Mouse (Mus musculus): ENCODE measurements around the gene Stab1. TPM values are rescaled to one million over a fixed set of nuclear protein-coding genes. Genes with fewer than 3 reads are reported as not detected.

The Stab1 gene
- polyA plus RNA-seq, 1 experiment from 2014 or later = 13.0 TPM

DNA sequence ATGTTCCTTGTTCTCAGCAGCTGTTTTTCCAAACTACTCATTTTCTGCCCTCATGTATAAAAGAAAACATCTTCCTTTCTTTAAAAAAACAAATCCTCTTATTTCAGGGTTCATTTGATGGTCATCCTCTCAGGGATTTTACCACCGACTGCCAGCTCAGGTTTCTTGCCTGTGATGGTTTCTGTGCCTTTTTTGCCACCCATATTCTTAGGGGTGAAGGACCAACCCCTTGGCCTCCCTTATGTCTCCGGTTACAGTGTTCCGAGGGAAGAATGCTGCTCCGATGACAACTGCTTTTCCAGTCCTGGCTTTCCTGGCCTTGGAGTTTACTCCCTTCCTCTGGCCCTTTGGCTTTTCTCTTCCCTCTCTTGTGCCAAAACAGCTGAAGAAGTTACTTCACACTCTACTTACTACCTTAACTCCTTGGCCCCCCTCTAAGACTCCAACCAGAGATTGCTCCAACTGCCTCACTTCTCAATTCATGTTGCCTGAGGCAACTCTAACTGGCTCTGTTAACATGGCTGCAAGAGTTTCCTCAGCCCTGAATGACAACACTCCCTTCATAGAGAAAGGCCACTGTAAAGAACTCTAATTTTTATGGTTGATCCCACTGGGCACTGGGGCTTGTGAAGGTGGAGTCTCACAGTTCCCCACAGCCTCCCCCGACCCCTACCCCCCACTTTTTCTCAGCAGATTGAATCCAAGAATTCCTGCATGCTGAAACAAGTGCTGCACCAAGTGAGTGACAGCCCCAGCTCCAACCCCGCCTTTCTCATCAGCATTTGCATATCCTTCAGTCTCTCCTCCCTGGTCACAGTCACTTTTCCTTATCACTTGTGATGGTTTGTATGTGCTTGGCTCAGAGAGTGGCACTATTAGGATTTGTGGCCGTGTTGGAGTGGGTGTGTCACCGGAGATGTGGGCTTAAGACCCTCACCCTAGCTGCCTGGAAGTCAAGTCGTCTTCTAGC, 43.0 kb downstream of the Stab1 start:
- H3K4me2 ChIP-seq (ENCODE audit: low read length) = no peak overlapping the region
- H3K27me3 ChIP-seq (replicated peaks; ENCODE audit: control insufficient read depth, insufficient read depth, low read length) = no peaks in the 10 kb centered on the region
- no peaks in the 10 kb centered on the region for H3K9me3 ChIP-seq (ENCODE audit: control insufficient read depth, low read length)
- H3K9ac ChIP-seq (replicated peaks; ENCODE audit: low read depth, low read length) = no peak overlapping the region
- H3K27ac ChIP-seq (ENCODE audit: low read length) = no peak overlapping the region
- H3K36me3 ChIP-seq (ENCODE audit: control insufficient read depth, insufficient read depth) = peaks cover 5% of the 10 kb centered on the region; the same call in 1 of the 2 replicates
- 74% methylated on average over 9 of the region's 9 CpGs for WGBS
- H3K4me3 ChIP-seq (replicated peaks; ENCODE audit: low read length) = no peak overlapping the region
- peaks cover 31% of the 10 kb centered on the region for H3K4me1 ChIP-seq (replicated peaks; ENCODE audit: control insufficient read depth, insufficient read depth, low read length)
- ATAC-seq = no peak

DNA sequence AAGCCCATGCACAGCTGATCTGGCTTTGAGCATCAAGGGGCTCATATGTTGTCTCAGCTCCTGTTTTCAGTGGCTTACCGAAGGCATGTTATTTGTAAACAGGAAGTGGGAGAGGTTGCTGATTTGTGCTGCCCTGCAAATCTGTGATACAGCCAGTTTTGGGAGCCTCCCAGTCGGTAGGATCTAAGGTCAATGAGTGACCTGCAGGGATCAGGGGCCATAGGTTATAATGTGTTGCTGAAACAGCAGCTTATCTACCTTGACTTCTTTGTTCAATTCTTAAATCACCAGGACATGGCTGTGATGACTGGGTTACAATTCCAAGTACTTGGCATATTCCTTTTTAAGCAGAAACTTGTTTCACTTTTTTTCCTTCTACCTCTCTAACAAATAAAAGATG, 52.9 kb downstream of the Stab1 start:
- 87% methylated on average over 2 of the region's 2 CpGs for WGBS
- Histone ChIP-seq H3K4me1 (replicated peaks; ENCODE audit: control insufficient read depth, insufficient read depth, low read length) (no peaks in the 10 kb centered on the region), H3K27me3 (replicated peaks; ENCODE audit: control insufficient read depth, insufficient read depth, low read length) (no peaks in the 10 kb centered on the region), H3K9me3 (ENCODE audit: control insufficient read depth, low read length) (no peaks in the 10 kb centered on the region), H3K36me3 (ENCODE audit: control insufficient read depth, insufficient read depth) (peaks cover 23% of the 10 kb centered on the region), H3K9ac (replicated peaks; ENCODE audit: low read depth, low read length) (no peak overlapping the region), H3K27ac (ENCODE audit: low read length) (no peak overlapping the region), H3K4me2 (ENCODE audit: low read length) (no peak overlapping the region), H3K4me3 (replicated peaks; ENCODE audit: low read length) (no peak overlapping the region)
- no peak for ATAC-seq

DNA sequence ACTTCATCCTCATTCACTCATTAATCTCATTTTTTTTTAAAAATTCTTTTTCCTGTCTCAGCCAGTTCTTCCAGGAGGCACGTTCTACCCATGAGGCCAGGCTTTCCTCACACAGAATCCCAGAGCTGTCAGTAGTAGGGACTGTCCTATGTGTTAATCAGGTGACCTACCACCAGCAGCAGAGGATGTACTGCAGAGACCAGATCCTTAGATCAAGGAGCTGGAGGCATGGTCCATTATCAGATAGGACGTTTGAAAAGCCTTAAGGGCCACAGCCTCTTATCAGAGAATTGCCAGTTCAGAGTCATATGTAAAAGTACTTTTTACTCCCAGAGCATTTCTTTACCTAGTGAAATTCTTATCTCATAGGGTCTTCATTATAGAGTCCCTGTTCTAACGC, 54.4 kb downstream of the Stab1 start:
- WGBS = 84% methylated on average over 3 of the region's 3 CpGs
- Histone ChIP-seq H3K27ac (ENCODE audit: low read length) (no peak overlapping the region), H3K4me1 (replicated peaks; ENCODE audit: control insufficient read depth, insufficient read depth, low read length) (no peaks in the 10 kb centered on the region)

DNA sequence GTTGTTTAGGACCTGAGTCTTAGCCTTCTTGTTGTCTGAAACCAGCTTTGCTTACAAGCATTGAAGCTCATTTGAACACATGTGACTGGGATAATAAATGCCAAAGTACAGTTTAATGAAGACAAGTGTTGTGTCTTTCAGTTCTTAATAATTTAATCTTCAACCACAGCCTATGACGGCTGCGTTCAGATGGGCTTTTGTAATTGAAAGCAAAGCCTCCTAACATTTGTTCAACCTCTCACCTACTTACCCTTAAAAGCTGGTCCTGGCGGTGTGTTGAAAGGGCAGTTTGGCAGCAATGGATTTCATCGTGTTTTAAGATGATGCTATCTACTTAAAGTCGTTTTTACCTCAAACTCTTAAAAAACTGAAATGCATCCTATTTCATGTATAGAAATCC, 56.3 kb downstream of the Stab1 start:
- Histone ChIP-seq H3K4me3 (replicated peaks; ENCODE audit: low read length) (no peak overlapping the region), H3K27me3 (replicated peaks; ENCODE audit: control insufficient read depth, insufficient read depth, low read length) (no peaks in the 10 kb centered on the region), H3K36me3 (ENCODE audit: control insufficient read depth, insufficient read depth) (peaks cover 23% of the 10 kb centered on the region), H3K9ac (replicated peaks; ENCODE audit: low read depth, low read length) (no peak overlapping the region), H3K4me2 (ENCODE audit: low read length) (no peak overlapping the region), H3K4me1 (replicated peaks; ENCODE audit: control insufficient read depth, insufficient read depth, low read length) (no peaks in the 10 kb centered on the region), H3K27ac (ENCODE audit: low read length) (no peak overlapping the region), H3K9me3 (ENCODE audit: control insufficient read depth, low read length) (no peaks in the 10 kb centered on the region)
- 83% methylated on average over 5 of the region's 5 CpGs for WGBS
- ATAC-seq = no peak

More for the DNA sequence above, 54.4 kb downstream of the Stab1 start:
- Histone ChIP-seq H3K4me2 (ENCODE audit: low read length) (no peak overlapping the region), H3K9ac (replicated peaks; ENCODE audit: low read depth, low read length) (no peak overlapping the region), H3K27me3 (replicated peaks; ENCODE audit: control insufficient read depth, insufficient read depth, low read length) (no peaks in the 10 kb centered on the region), H3K36me3 (ENCODE audit: control insufficient read depth, insufficient read depth) (peaks cover 26% of the 10 kb centered on the region), H3K9me3 (ENCODE audit: control insufficient read depth, low read length) (no peaks in the 10 kb centered on the region), H3K4me3 (replicated peaks; ENCODE audit: low read length) (no peak overlapping the region)
- ATAC-seq = no peak

DNA sequence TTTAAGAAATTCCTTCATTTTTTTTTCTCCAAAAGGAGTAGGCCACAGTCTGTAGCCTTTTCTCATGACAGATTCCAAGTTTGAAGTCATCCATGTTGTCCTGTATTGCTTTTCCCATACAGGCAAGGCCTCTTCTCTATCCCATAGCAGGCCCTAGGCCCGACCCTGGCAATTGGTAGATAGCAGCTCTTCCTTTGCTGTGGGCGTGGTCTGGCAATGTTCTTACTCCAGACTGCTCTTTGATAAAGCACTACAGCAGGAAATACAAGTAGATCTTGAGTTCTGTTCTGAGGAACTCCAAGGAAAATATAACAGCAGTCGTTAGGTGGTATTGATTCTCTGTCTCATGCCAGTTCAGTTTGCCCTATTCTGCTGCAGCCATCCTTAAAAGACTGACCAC, 57.8 kb downstream of the Stab1 start:
- Histone ChIP-seq H3K4me2 (ENCODE audit: low read length) (no peak overlapping the region), H3K36me3 (ENCODE audit: control insufficient read depth, insufficient read depth) (peaks cover 30% of the 10 kb centered on the region), H3K9me3 (ENCODE audit: control insufficient read depth, low read length) (no peaks in the 10 kb centered on the region), H3K4me1 (replicated peaks; ENCODE audit: control insufficient read depth, insufficient read depth, low read length) (no peaks in the 10 kb centered on the region), H3K27me3 (replicated peaks; ENCODE audit: control insufficient read depth, insufficient read depth, low read length) (no peaks in the 10 kb centered on the region), H3K9ac (replicated peaks; ENCODE audit: low read depth, low read length) (no peak overlapping the region), H3K27ac (ENCODE audit: low read length) (no peak overlapping the region), H3K4me3 (replicated peaks; ENCODE audit: low read length) (no peak overlapping the region)
- whole genome bisulfite sequencing = 81% methylated on average over 3 of the region's 3 CpGs
- no peak for ATAC-seq

DNA sequence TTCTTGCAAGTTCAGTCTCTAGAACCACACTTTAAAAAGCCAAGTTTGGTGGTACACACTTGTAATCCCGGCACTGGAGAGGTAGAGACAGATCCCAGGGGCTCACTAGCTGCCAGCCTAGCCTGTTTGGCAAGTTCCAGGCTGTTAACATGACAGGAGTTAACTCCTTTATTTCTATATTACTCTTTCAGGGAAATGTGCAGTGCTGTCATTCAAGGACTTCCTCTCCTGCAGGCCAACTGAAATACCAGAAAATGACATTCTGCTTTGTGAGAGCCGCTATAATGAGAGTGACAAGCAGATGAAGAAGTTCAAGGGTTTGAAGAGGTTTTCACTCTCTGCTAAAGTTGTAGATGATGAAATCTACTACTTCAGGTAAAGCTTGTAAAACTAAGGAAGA, 63.3 kb downstream of the Stab1 start:
- 94% methylated on average over 2 of the region's 2 CpGs for WGBS
- H3K9me3 ChIP-seq (ENCODE audit: control insufficient read depth, low read length) = no peaks in the 10 kb centered on the region
- no peaks in the 10 kb centered on the region for H3K27me3 ChIP-seq (replicated peaks; ENCODE audit: control insufficient read depth, insufficient read depth, low read length)
- H3K4me1 ChIP-seq (replicated peaks; ENCODE audit: control insufficient read depth, insufficient read depth, low read length) = no peaks in the 10 kb centered on the region
- no peak overlapping the region for H3K9ac ChIP-seq (replicated peaks; ENCODE audit: low read depth, low read length)
- H3K4me2 ChIP-seq (ENCODE audit: low read length) = no peak overlapping the region
- no peak overlapping the region for H3K4me3 ChIP-seq (replicated peaks; ENCODE audit: low read length)
- ATAC-seq = no peak
- peaks cover 33% of the 10 kb centered on the region for H3K36me3 ChIP-seq (ENCODE audit: control insufficient read depth, insufficient read depth)
- no peak overlapping the region for H3K27ac ChIP-seq (ENCODE audit: low read length)

DNA sequence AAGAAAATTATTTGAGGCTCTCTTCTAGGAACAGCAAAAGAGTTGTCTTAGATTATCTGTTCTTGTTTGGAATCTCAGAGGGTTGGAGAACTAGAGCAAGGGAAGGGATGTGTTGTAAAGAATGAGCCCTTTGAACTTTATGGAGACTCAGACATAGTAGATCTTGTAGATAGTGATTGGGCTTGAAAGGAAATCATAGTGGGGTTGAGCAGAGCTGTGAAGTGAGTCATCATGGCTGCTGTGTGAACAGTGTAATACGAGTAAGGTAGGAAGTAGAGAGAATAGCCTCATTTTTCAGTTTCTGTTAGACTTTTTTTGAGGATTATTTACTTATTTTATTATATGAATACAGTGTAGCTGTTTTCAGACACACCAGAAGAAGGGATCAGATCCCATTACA, 78.5 kb downstream of the Stab1 start:
- Histone ChIP-seq H3K36me3 (ENCODE audit: control insufficient read depth, insufficient read depth) (peaks cover 48% of the 10 kb centered on the region), H3K4me3 (replicated peaks; ENCODE audit: low read length) (no peak overlapping the region), H3K9ac (replicated peaks; ENCODE audit: low read depth, low read length) (no peak overlapping the region), H3K4me1 (replicated peaks; ENCODE audit: control insufficient read depth, insufficient read depth, low read length) (no peaks in the 10 kb centered on the region), H3K27me3 (replicated peaks; ENCODE audit: control insufficient read depth, insufficient read depth, low read length) (no peaks in the 10 kb centered on the region), H3K4me2 (ENCODE audit: low read length) (no peak overlapping the region), H3K9me3 (ENCODE audit: control insufficient read depth, low read length) (no peaks in the 10 kb centered on the region), H3K27ac (ENCODE audit: low read length) (no peak overlapping the region)
- 89% methylated on average over 1 of the region's 1 CpGs for WGBS
- no peak for ATAC-seq

Other genes with a start within 250 kb of the Stab1 start
- 0.40 and 0.58 TPM in 2 replicates for gene Itih3, start 244.9 kb downstream of the Stab1 start, polyA plus RNA-seq (2015; fragmentation: Nextera tagmentation; extraction: Ambion mirVana)
- not detected in 2 replicates for gene Itih1, start 225.4 kb downstream of the Stab1 start, polyA plus RNA-seq (2015; fragmentation: Nextera tagmentation; extraction: Ambion mirVana)
- gene Nek4, start 217.3 kb downstream of the Stab1 start, polyA plus RNA-seq (2015; fragmentation: Nextera tagmentation; extraction: Ambion mirVana) = 19.6 and 20.4 TPM in 2 replicates
- 51.8 and 54.2 TPM in 2 replicates for gene Glt8d1, start 167.2 kb downstream of the Stab1 start, polyA plus RNA-seq (2015; fragmentation: Nextera tagmentation; extraction: Ambion mirVana)
- gene Spcs1, start 167.0 kb downstream of the Stab1 start, polyA plus RNA-seq (2015; fragmentation: Nextera tagmentation; extraction: Ambion mirVana) = 278 and 305 TPM in 2 replicates
- gene Pbrm1, start 149.5 kb downstream of the Stab1 start, polyA plus RNA-seq (2015; fragmentation: Nextera tagmentation; extraction: Ambion mirVana) = 154 and 170 TPM in 2 replicates
- gene Gnl3, start 149.5 kb downstream of the Stab1 start, polyA plus RNA-seq (2015; fragmentation: Nextera tagmentation; extraction: Ambion mirVana) = 57.6 and 61.9 TPM in 2 replicates
- 62.7 and 64.1 TPM in 2 replicates for gene Smim4, start 39.7 kb downstream of the Stab1 start, polyA plus RNA-seq (2015; fragmentation: Nextera tagmentation; extraction: Ambion mirVana)
- 146 and 165 TPM in 2 replicates for gene Nt5dc2, start 37.6 kb downstream of the Stab1 start, polyA plus RNA-seq (2015; fragmentation: Nextera tagmentation; extraction: Ambion mirVana)
- 1.5 and 2.5 TPM in 2 replicates for gene Tnnc1, start 39.7 kb upstream of the Stab1 start, polyA plus RNA-seq (2015; fragmentation: Nextera tagmentation; extraction: Ambion mirVana)
- 359 and 389 TPM in 2 replicates for gene Nisch, start 48.3 kb upstream of the Stab1 start, polyA plus RNA-seq (2015; fragmentation: Nextera tagmentation; extraction: Ambion mirVana)
- gene Sema3g, start 49.2 kb upstream of the Stab1 start, polyA plus RNA-seq (2015; fragmentation: Nextera tagmentation; extraction: Ambion mirVana) = 0.62 TPM in 2 replicates
- 11.5 and 12.2 TPM in 2 replicates for gene Phf7, start 82.7 kb upstream of the Stab1 start, polyA plus RNA-seq (2015; fragmentation: Nextera tagmentation; extraction: Ambion mirVana)
- 138 and 150 TPM in 2 replicates for gene Bap1, start 82.8 kb upstream of the Stab1 start, polyA plus RNA-seq (2015; fragmentation: Nextera tagmentation; extraction: Ambion mirVana)
- 3.5 and 3.8 TPM in 2 replicates for gene Dnah1, start 155.3 kb upstream of the Stab1 start, polyA plus RNA-seq (2015; fragmentation: Nextera tagmentation; extraction: Ambion mirVana)
- gene Capn7, start 168.0 kb upstream of the Stab1 start, polyA plus RNA-seq (2015; fragmentation: Nextera tagmentation; extraction: Ambion mirVana) = 69.9 and 74.6 TPM in 2 replicates